Mouse (Mus musculus) heart, embryonic 16.5 days (tissue): ENCODE results near the gene Myh14. TPM values are rescaled to one million over a fixed set of nuclear protein-coding genes. Genes with fewer than 3 reads are reported as not detected.

Experiments
- ATAC-seq: fragments of 200-750 bp; cut with Nextera tagmentation; replicated peaks from 2 replicates; pipeline ENCODE4 v1.8.0; 2017; ENCODE audit warnings: moderate number of reproducible peaks; ENCODE audit not compliant: insufficient read depth, low FRiP score; ENCODE audit errors: extremely low read depth
- H3K27ac ChIP-seq: fragments of 300-500 bp; sonication (generic); 2 replicates; pipeline ENCODE4 v1.5.1; 2014; ENCODE audit warnings: mild to moderate bottlenecking, low read length, control low read depth, moderate library complexity
- H3K27me3 ChIP-seq: fragments of 300-500 bp; sonication (generic); 2 replicates; pipeline ENCODE4 v1.6.1; 2014; ENCODE audit warnings: low read length, mixed read lengths; ENCODE audit not compliant: control insufficient read depth, insufficient read depth
- H3K36me3 ChIP-seq: fragments of 300-500 bp; sonication (generic); 2 replicates; pipeline ENCODE4 v1.6.1; 2014; ENCODE audit not compliant: control insufficient read depth, insufficient read depth
- H3K4me1 ChIP-seq: fragments of 300-500 bp; sonication (generic); 2 replicates; pipeline ENCODE4 v1.6.1; 2014; ENCODE audit warnings: low read length, mixed read lengths; ENCODE audit not compliant: control insufficient read depth, insufficient read depth
- H3K4me2 ChIP-seq: fragments of 300-500 bp; sonication (generic); 2 replicates; pipeline ENCODE4 v1.6.1; 2014; ENCODE audit warnings: low read depth, mild to moderate bottlenecking, control low read depth, low read length
- H3K4me3 ChIP-seq: fragments of 300-500 bp; sonication (generic); 2 replicates; pipeline ENCODE4 v1.5.1; 2014; ENCODE audit warnings: mild to moderate bottlenecking, control low read depth, low read length
- H3K9ac ChIP-seq: fragments of 300-500 bp; sonication (generic); 2 replicates; pipeline ENCODE4 v1.6.1; 2014; ENCODE audit warnings: low read length, control low read depth
- H3K9me3 ChIP-seq: fragments of 300-500 bp; sonication (generic); replicated peaks from 2 replicates; pipeline ENCODE4 v1.6.1; 2016; ENCODE audit warnings: low read length; ENCODE audit not compliant: control insufficient read depth
- WGBS: fragments of 180-500 bp; shearing (Covaris S2); extraction: QIAGEN DNeasy Blood & Tissue Kit; methylation state at CpG from one replicate; pipeline ENCODE4 v1.1.7; 2014; 5-methylcytosine and 5-hydroxymethylcytosine counted together
- polyA plus RNA-seq: library from polyadenylated mRNA; unstranded; fragments of >200 nt; fragmentation: Nextera tagmentation; extraction: Ambion mirVana; gene quantifications from 2 replicates; pipeline ENCODE4 v1.2.1, GENCODE M21; 2015

The Myh14 gene
- polyA plus RNA-seq, 1 experiment from 2014 or later, result 1.5 TPM

DNA sequence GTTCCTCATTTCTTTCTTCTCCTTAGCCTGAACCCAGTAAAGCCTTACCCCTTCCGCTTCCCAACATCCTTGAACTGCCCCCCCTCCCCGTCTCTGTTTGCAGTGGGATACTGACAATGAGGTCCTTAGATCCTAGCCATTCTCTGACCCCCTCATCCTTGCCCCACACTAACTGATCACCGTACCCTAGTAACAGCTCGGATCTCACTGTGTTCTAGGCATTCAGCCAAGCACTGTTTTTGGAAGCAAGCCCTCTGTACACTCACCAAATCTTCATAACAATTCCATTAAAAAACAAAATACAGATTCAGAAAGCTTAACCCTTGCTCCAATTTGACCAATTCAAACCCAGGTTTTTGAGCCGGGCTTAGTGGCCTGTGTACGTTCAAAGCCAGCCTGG lies 76.4 kb downstream of the Myh14 start:
- WGBS, result 49% methylated on average over 6 of the region's 6 CpGs
- Histone ChIP-seq H3K4me2 (no peak overlapping the region), H3K27ac (no peak overlapping the region), H3K4me1 (peaks cover 8% of the 10 kb centered on the region), H3K27me3 (peaks cover 50% of the 10 kb centered on the region), H3K9ac (no peak overlapping the region), H3K4me3 (no peak overlapping the region), H3K36me3 (no peaks in the 10 kb centered on the region), H3K9me3 (no peaks in the 10 kb centered on the region)
- no peak for ATAC-seq

DNA sequence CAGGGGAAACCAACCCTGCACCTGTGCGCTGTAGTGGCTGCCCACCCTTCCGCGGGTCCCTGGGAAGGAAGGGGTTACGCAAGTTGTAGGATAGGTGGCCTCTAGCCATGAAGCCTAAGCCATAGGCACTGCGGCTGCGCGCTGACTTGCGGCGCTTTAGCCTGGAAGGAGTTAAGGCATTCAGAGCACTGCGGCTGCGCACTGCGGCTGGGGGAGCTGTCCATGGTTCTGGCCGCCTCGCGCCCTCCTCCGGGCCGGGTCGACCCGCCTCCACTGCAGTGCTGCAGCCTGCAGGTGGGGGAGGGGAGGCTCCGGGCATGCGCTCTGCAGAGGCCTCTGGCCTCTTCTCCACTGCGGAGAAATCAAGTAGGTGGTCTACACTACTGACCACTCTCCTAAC lies 76.9 kb downstream of the Myh14 start:
- Histone ChIP-seq H3K4me1 (peaks cover 9% of the 10 kb centered on the region), H3K27me3 (peaks cover 55% of the 10 kb centered on the region)
- ATAC-seq, result no peak; the same call in 1 of the 2 replicates

DNA sequence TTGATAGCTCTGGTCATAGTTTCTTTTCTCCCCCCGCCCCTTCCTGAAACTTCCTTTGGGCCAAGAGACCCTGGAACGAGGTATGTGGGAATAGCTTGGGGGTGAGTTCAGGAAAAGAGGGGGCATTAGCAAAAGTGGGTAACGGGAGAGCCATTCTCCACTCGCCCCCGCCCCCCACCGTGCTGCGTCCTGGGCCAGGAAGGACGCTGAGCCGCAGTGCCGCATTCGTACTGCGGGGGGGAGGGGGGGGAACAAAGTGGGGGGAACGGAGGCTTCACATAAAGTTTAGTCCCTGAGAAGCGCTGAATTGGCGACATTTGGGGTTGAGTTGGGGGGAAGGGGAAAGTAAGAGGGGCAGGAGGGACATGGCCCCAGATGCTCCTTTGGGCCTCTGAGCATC lies 77.6 kb downstream of the Myh14 start:
- 2% methylated on average over 15 of the region's 15 CpGs for WGBS
- no peaks in the 10 kb centered on the region for H3K9me3 ChIP-seq
- no peak overlapping the region for H3K9ac ChIP-seq
- H3K36me3 ChIP-seq, result no peaks in the 10 kb centered on the region
- peaks cover 12% of the 10 kb centered on the region for H3K4me1 ChIP-seq
- peaks cover 63% of the 10 kb centered on the region for H3K27me3 ChIP-seq
- no peak overlapping the region for H3K4me3 ChIP-seq
- no peak overlapping the region for H3K4me2 ChIP-seq
- no peak for ATAC-seq
- no peak overlapping the region for H3K27ac ChIP-seq

More for the DNA sequence above, 76.9 kb downstream of the Myh14 start:
- WGBS, result under 1% methylated on average over 22 of the region's 22 CpGs
- Histone ChIP-seq H3K36me3 (no peaks in the 10 kb centered on the region), H3K9ac (no peak overlapping the region), H3K4me3 (no peak overlapping the region), H3K27ac (no peak overlapping the region), H3K4me2 (no peak overlapping the region), H3K9me3 (no peaks in the 10 kb centered on the region)

DNA sequence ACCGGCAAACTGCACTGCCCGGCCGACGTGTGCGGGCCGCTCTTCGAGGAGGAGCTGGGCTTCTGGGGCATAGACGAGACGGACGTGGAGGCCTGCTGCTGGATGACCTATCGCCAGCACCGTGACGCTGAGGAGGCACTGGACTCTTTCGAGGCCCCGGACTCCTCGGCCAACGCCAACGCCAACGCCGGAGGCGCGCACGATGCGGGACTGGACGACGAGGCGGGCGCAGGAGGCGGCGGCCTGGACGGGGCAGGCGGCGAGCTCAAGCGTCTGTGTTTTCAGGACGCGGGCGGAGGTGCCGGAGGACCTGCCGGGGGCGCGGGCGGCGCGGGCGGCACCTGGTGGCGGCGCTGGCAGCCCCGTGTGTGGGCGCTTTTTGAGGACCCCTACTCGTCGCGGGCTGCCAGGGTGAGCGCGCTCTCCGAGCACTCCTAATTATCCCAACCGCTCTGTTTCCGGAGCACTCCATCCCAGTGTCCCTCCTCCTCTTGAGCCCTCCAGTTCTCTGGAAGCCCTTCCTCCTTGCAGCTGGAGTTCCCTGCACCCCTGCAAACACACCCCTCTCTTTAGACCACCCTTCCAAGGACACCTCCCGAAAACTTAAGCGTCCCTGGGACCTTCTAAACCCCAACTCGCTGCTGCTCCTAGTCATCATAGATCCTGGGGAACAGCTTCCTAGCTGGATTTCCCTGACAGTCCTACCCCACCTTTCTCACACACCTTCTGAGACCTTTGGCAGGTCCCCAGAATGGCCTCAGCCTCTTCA lies 79.1 kb downstream of the Myh14 start:
- Histone ChIP-seq H3K4me3 (peak overlapping the region; percentile 57), H3K4me1 (peaks cover 12% of the 10 kb centered on the region), H3K27me3 (peaks cover 78% of the 10 kb centered on the region), H3K4me2 (peak overlapping the region; percentile 94), H3K9me3 (no peaks in the 10 kb centered on the region), H3K27ac (no peak overlapping the region), H3K36me3 (no peaks in the 10 kb centered on the region), H3K9ac (peak overlapping the region; percentile 55)
- WGBS, result under 1% methylated on average over 59 of the region's 60 CpGs
- no peak for ATAC-seq

DNA sequence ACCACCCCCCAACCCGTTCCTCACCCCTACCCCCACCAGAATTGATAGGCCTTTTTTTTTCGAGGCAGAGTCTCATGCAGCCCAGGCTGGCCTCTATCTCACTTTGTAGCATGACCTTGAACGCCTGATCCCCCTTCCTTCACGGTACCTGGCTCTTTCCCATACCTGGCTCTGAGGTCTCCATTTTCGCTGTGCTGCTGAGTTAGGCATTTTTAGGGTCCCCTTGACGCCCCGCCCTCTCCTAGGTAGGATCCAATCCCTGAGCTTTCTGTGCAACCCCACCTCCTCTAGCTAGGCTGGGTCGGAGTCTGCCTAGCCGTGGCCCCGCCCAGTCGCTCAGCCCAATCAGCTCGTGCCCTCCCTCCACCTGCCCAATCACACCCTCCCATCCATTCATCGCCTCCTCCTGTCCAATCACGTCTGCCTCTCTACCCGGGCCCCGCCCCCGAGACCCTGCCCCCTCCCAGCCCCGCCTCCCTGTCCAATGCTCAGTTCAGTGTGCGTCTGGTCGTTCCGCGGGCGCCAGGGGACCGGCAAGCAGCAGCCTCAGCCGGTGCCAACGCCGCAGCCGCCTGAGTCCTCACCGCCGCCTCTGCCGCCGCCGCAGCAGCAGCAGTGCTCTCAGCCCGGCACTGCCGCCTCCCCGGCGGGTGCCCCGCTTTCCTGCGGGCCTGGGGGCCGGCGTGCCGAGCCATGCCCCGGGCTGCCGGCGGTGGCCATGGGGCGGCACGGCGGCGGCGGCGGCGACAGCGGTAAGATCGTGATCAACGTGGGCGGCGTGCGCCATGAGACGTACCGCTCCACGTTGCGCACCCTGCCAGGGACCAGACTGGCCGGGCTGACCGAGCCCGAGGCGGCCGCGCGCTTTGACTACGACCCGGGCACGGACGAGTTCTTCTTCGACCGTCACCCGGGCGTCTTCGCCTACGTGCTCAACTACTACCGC lies 80.0 kb downstream of the Myh14 start, which contains the start of gene Kcnc3:
Gene Kcnc3 (plus strand): TSS at position 263 of the 946 bp plus-strand sequence.
- peak within 1 kb of the TSS; percentile 94 for H3K4me2 ChIP-seq
- H3K27ac ChIP-seq, result no peak within 1 kb of the TSS
- H3K9me3 ChIP-seq, result no peaks in the 10 kb centered on the region
- ATAC-seq, result peak; percentile 89
- H3K36me3 ChIP-seq, result no peaks in the 10 kb centered on the region
- H3K27me3 ChIP-seq, result peaks cover 86% of the 10 kb centered on the region
- peak within 1 kb of the TSS; percentile 55 for H3K9ac ChIP-seq
- H3K4me1 ChIP-seq, result peaks cover 12% of the 10 kb centered on the region
- peak within 1 kb of the TSS; percentile 57 for H3K4me3 ChIP-seq
- WGBS, result under 1% methylated on average over 66 of the region's 80 CpGs

DNA sequence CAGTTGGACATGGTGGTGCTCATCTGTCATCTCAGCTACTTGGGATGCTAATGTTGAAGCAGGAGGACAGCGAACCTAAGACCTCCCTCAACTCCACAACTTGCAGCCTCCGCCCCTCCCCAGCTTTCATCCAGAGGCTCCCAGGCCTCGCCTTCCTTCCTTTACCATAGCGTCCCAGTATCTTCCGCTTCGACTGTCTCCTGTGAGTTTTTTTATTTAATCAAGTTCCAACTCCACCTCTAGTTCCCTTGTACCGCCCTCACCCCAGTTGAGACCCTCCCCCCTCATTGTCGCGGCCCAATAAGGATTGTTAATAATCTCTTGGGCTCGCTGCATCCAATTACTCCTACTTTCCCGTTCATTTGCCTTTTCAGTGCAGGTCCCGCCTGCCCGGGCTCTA lies 80.7 kb downstream of the Myh14 start:
- Histone ChIP-seq H3K4me1 (peaks cover 12% of the 10 kb centered on the region), H3K36me3 (no peaks in the 10 kb centered on the region), H3K4me3 (no peak overlapping the region), H3K27ac (no peak overlapping the region), H3K9ac (no peak overlapping the region), H3K9me3 (no peaks in the 10 kb centered on the region), H3K4me2 (peak overlapping the region; percentile 94; the same call in 1 of the 2 replicates), H3K27me3 (peaks cover 94% of the 10 kb centered on the region)
- WGBS, result 6% methylated on average over 13 of the region's 13 CpGs
- ATAC-seq, result no peak

DNA sequence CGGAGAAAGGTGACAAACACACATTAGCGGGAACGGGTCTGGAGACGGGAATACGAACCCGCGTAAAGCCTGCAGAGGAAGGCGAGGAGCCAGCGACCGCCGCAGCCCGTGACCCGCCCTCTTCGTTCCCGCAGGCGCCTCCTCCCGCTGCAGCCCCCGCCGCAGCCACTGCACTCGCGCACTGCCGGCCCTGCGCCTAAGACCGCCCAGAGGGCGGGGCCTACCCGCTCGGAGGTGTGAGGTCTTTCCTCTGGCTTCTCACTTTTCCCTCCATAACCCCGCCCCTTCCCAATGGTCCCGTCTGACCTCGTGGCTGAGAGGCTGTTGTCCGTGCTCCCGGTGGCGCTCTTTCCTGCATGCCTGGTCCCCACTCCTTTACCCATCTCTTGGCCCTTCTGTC lies 81.5 kb downstream of the Myh14 start:
- no peaks in the 10 kb centered on the region for H3K9me3 ChIP-seq

DNA sequence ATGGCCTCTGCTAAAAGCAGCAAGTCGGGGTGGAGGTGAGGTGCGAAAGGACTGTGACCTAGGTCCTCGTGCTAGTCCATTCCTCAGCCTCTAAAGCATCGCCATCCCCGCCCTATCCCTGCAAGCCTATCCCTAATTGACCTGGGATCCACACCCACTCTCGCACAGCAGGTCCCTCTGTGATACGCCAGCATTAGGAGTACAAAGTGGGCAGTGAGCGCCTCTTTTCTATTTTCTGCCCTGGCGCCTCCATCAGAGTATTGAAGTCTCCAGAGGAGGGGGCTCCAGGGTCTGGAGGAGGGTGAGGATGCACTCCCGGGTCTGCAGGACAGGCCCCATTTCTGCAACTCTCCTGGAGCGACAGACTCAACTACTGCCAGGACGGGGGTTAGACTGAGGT lies 82.3 kb downstream of the Myh14 start:
- H3K27ac ChIP-seq, result no peak overlapping the region
- H3K4me3 ChIP-seq, result peak overlapping the region; percentile 40; the same call in 1 of the 2 replicates
- WGBS, result 10% methylated on average over 12 of the region's 12 CpGs
- H3K9ac ChIP-seq, result no peak overlapping the region
- no peaks in the 10 kb centered on the region for H3K9me3 ChIP-seq
- H3K36me3 ChIP-seq, result no peaks in the 10 kb centered on the region
- ATAC-seq, result no peak
- peak overlapping the region; percentile 51 for H3K4me2 ChIP-seq
- H3K27me3 ChIP-seq, result peaks cover 86% of the 10 kb centered on the region
- H3K4me1 ChIP-seq, result peaks cover 12% of the 10 kb centered on the region

More for the DNA sequence above, 81.5 kb downstream of the Myh14 start:
- H3K4me3 ChIP-seq, result peak overlapping the region; percentile 40
- no peak overlapping the region for H3K27ac ChIP-seq
- peaks cover 12% of the 10 kb centered on the region for H3K4me1 ChIP-seq
- peaks cover 91% of the 10 kb centered on the region for H3K27me3 ChIP-seq
- peak overlapping the region; percentile 51 for H3K4me2 ChIP-seq
- H3K9ac ChIP-seq, result no peak overlapping the region
- no peaks in the 10 kb centered on the region for H3K36me3 ChIP-seq
- no peak; the same call in 1 of the 2 replicates for ATAC-seq
- 0% methylated on average over 33 of the region's 33 CpGs for WGBS
